Mouse (Mus musculus) thymus, postnatal 10 days (tissue): ENCODE measurements at regions not wholly inside any gene's neighbourhood (a gene's known extent, or its start where the extent isn't known, plus 50 kb on each side); places are given as distances from the start of the nearest gene placed in this dataset.

ENCODE experiments used
- DNase-seq, 2 experiments: peaks; one replicate each; pipeline ENCODE4 v3.0.0; 2021; ENCODE audit warnings: low spot score in 2 of 2

GRCm38 (mm10) chr8:90762390-90762789 is 54.8 kb downstream of the Gm19935 start:
- no peak for DNase-seq

GRCm38 (mm10) chr8:90761947-90762346 is 55.2 kb downstream of the Gm19935 start:
- DNase-seq = no peak

- DNase-seq = no peak
Observed at GRCm38 (mm10) chr8:90761446-90761845, 55.7 kb downstream of the Gm19935 start.

DNA sequence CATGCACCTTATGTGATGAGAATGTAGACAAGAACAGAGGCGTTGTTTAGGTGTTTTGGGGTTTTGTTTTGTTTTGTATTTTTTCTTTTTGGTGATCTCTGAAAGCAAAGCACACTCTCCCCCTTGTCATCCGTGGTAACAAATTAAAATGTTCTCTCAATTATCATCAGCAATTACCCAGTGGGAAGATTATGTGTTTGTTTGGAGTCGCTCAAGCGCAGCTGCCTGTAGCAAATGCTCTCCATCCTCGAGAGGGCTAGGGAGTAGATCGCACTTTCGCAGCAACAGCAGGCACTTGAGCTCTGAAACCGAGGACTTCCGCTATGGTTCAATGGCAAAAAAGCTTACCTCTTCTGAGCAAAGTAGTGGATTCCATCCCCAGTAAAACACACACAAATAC is 57.7 kb downstream of the Gm19935 start:
- no peak for DNase-seq

DNA sequence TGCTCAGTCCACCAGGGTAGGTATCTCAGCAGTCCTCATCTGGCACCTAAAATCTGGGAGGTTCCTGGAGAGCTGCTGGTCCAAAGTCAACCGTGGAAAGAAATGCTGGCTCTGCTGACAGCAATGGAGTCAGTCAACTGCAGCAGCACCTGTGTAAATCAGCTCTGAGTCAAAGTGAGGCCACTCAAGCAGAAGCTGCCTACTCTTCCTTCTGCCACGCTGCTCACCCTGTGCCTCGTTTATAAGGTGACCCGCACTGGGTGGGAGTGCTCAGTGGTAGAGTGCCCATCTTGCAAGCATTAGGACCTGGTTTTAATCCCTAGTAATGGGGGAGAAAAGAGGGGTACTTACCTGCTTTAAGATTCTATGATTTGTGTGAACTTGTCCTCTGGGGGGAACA is 62.2 kb downstream of the Gm19935 start:
- DNase-seq = no peak

- DNase-seq = no peak
Observed at GRCm38 (mm10) chr8:90743546-90743945, 73.6 kb downstream of the Gm19935 start.

DNA sequence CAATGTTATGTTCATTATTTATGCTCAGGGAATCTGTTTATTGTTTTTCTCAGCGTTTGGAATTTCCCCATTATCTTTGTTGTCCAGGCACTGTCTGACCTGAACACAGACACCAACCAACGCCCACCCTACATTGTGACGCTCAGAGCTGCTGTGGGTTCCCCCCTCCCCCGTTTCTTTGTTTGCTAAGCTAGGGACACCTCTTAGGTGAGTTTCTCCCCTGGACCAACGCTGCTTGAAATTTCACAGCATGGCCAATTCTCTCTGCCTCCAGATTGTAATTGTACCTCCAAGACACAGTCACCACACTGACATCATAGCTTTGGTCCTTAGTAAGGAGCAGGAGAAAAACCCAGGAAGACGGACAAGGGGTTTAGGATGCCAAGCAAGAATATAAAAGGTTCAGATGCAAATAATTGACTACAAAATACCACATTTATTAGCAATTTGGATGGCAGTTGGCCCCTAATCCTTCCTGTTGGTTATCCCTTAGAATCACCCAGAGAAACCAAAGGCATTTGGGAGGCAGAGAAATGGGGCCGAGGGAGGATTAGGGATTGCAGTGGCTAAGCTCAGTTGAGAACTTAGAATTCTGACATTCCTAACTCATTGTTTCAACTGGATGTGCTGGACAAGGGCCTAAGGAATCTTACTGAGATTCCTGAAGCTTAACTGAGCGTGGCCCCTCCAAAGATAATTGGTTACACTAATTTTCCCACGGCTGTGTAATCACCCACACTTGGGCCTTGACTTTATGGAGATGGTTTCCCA is 76.0 kb downstream of the Gm19935 start:
- no peak for DNase-seq

DNA sequence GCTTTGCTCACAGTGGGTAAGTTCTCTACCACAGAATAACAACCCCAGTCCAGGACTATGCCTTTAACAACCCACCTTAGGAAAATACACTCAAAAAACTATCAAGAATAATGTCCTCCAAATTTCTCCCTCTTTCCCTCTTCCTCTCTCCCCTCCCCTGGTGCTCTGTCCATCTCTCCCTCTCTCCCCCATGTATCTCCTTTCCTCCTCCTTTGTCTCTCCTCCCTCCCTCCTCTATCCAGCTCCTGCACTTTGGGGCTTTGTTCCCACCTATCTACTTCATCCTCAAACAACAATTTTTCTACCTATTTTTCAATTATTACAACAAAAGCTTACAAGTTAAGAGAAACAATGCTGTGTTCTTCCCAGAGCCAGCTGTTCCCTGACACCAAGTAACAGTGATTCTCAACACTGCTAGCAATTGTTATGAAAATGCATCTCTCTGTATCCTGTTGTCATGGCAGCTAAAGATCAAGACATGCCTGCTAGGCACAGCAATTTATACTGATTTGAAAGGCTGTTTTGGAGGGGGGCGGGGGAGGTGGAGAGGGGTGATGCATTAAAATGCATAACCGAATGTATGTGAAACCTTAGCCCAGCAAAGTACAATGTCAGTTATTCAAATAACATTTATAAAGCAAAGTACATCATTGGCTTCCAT is 76.8 kb downstream of the Gm19935 start:
- DNase-seq = no peak

- DNase-seq = no peak
Observed at GRCm38 (mm10) chr8:90728011-90728410, 89.2 kb downstream of the Gm19935 start.

DNA sequence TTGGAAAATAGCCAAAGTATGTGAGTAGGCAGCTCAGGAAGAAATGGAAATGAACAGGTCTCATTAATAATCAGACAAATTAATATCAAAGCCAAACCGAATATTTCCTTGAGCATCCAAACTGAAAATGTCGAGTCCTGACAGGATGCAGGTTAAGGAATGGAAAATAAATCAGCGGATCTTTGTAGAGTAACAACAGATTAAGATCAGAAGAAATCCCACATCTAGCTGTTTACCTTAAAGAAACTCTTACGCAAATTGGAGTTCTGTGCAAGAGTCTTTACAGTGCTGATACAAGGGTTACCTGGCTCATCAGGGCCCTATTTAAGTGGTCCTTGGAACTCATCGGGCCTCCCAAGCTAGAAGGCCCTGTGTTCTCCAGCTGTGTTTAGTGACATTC is 92.0 kb downstream of the Gm19935 start:
- DNase-seq = no peak

DNA sequence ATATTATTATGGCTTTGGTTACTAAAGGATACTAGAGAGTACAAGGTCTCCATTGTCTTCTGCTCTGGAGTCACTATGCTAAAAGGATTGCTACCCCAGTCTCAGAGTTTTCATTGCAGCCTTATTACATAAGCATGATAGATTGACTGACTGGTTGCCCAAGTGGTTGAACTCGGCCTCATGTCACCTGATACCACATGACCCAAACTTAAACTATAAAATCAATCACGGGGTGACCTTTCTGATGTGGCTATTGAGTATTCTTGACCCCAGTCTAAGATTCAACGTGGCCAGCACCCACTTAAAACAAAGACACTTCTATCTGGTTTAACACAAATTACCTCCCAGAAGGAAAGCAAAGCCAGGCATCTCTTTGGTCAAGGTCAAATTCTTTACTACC is 100.8 kb downstream of the Gm19935 start:
- no peak for DNase-seq

GRCm38 (mm10) chr8:90708524-90708923 is 108.7 kb downstream of the Gm19935 start:
- DNase-seq = peak in 1 of 2 experiments; percentile 20

GRCm38 (mm10) chr8:90692516-90692915 is 124.7 kb downstream of the Gm19935 start:
- no peak for DNase-seq

DNA sequence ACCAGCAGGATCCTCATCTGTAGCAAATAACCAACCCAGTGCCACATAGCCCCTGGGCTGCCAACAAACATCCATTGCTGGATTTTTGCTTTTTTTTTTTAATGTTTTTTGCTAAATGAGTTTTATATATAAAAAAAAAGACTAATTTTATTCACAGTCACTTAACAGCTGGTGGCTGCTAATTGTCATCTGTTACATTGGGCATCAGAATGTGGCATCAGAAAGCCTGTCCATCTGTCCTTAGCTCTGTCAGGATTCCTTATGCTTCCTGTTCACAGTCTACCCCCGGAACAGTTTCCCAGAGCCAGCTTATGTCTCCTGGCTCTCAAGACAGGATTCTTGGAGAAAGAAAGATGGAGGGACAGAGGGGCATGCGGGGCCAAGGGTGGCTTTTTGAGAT is 132.1 kb downstream of the Gm19935 start:
- no peak for DNase-seq

DNA sequence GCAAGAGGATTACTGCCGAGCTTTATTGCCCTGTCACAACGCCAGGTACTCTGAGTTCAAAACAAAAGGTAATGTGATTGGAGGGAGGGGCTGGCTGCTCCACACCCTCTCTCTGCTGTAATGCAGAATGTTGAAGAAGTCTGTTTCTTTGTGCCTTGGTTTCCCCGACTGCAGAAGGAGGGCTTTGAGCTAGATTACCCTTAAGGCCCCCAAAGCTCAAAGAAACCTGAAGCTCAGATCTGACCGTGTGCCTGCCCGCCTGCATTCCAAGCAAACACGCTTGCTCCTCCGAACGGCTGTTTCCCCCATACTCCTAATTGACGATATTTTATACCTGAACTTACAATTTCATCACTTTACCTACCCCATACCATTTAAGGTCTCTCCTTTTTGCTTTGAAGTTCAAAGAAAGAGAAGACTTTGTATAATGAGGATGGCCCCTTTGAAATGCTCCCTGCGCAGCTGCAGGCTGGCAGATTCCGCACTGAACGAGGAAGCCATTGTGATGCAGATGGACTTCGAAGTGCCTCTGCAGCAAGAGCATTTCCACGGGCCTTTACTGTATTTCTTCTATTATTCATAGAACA is 146.6 kb downstream of the Gm19935 start:
- DNase-seq = no peak

GRCm38 (mm10) chr8:90669396-90669795 is 147.8 kb downstream of the Gm19935 start:
- no peak for DNase-seq

DNA sequence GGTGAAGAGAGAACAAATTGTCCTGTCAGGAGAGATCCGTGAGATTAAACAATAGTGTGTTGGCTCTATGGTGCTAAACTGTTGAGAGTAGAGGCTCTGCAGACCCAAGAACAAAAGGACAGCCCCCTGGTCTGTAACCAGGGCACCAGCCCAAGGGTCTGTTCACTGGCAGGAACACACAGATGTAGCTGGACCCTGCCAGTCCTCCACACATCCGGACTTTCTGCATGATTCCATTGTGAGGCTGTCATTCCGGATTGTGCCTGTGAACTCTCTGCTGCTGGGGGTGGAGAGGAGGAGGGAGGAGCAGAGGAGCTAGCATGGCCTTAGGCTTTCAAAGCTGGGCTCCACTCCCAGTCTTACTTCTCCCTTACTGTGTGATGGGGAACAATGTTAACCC is 158.1 kb downstream of the Gm19935 start:
- DNase-seq = no peak

GRCm38 (mm10) chr8:90657641-90658051 is 159.5 kb downstream of the Gm19935 start:
- no peak for DNase-seq

DNA sequence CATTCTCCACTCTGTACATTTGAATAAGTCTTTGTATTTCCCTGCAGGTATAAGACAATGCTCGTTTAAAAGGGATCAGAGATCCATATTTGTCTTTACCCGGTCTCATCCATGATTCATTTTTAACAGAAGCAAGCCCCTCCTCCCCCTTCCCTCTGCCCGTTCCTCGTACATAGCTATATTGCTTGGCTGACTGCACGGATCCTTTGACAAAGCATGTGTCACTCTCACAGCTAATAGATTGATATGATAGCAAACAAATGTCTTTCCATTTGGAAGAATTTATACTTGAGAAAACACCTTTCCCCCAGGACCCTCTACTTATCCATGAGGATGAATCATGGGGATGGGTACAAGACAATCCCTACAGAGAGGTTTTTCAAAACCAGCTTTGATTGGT is 160.1 kb downstream of the Gm19935 start:
- no peak for DNase-seq

DNA sequence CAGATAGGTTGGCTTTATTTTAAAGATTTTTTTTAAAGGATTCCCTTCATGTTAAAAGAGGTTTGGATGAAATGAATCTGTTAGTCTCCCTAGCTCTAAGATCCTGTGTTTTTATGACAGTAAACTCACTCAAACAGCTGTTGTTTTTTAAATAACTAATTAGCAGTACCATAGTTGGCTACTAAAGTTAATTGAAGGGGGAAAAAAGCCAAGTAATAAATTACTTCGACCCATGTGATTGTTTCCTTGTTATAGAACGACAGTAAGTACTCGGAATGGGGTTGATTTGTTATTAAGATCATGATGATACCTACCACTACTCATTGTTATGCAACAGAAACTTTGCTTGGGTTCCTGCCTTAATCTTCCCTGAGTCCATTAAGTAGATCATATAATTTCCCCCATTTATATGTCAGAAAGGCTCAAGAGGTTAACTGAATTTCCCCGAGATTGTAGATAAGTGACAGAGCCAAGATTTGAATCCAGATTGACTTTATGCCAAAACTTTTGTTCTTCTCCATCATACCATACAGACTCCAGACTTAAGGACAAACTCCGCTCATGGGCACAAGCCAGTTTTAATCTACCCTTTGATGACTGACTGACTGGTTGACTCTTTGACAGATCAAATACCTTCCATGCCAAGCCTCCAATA is 160.6 kb downstream of the Gm19935 start:
- DNase-seq = no peak

- DNase-seq = no peak
Observed at GRCm38 (mm10) chr8:90654786-90655185, 162.4 kb downstream of the Gm19935 start.

DNA sequence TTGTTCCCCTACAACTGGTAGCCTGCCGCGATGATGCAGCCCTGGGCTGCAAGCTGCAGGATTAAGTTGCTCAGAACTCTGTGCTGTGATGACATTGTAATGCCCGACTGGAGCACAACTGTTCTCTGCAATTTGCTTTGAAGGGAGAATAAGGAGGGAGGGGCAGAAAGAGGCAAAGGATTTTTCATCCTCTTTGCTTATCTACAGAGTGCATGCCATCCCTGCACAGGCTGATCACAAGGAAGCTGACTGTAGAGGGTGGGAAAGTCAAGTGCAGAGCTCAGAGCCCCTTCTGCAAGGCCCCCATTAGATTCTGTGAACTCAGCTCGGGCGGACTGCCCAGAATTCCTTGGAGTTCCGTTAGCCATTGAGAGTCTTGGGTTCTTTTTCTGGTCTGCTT is 174.8 kb downstream of the Gm19935 start:
- DNase-seq = no peak

DNA sequence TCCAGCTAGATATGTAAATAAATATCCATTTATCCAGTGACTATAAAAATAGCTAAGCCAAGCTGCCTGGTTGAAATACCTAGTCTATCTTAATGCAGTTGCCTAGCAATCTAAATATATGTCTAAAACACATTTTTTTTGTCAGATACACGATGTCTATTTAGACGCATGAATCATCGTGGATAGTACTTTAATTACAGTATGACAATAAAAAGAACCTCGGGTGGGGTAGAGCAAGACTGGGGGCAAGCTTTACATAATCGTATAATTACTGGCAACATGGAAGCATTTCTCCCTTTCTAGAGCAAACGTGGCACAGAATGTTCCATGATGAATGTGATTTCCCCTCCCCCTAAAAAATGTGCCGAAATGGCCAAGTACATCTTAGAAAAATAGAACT is 180.4 kb downstream of the Gm19935 start:
- DNase-seq = no peak
